Mouse (Mus musculus) heart, adult 2 months (tissue): ENCODE data around the gene Pdgfd.

Source experiments
- CTCF ChIP-seq: fragments of 200-600 bp; IDR thresholded peaks from 2 replicates; pipeline ENCODE4 v1.8.1; 2022; ENCODE audit warnings: antibody characterized with exemption, mild to moderate bottlenecking, moderate library complexity
- EP300 ChIP-seq: fragments of 200-500 bp; IDR thresholded peaks from 2 replicates; pipeline ENCODE4 v1.6.1; 2011; ENCODE audit warnings: low read depth, low read length, control low read depth; ENCODE audit not compliant: insufficient read depth
- POLR2A ChIP-seq: fragments of 200-500 bp; IDR thresholded peaks from 2 replicates; pipeline ENCODE4 v1.6.1; 2011; ENCODE audit warnings: mild to moderate bottlenecking, low read depth, low read length, control low read depth; ENCODE audit not compliant: insufficient read depth

DNA sequence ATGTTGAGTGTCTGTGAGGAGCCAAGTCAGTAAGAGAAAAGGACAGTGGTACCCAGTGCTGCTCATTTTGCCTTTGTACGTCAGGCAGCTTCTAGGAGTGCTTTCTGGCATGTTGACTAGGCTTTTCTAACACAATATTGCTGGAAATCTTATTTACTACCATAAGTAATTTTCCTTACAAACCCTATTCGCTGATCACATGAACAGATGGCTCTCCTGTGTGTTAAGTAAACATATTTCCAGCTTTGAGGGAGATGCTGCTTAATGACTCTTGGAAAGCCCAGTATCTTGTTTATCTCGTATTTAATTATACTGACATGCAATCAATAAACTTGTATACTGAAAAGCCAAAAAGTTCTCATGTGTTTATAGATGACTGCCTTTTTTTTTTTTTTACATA lies 133.7 kb downstream of the Pdgfd start:
- TF ChIP-seq CTCF (no peak), POLR2A (no peak), EP300 (no peak)
